Mouse (Mus musculus) spleen, postnatal 14 days (tissue): ENCODE measurements around the gene Gm10642.
A peak's percentile ranks its signal among the peaks of the same experiment; 100 is the strongest.

Source experiments
- DNase-seq, 2 experiments: peaks; one replicate each; pipeline ENCODE4 v3.0.0; 2021 to 2022; ENCODE audit warnings: low spot score in 2 of 2

The Gm10642 gene

GRCm38 (mm10) chr9:70671772-70672579 lies 15.9 kb downstream of the Gm10642 start:
- no peak for DNase-seq

- no peak for DNase-seq
Measured at GRCm38 (mm10) chr9:70673656-70674055, 17.6 kb downstream of the Gm10642 start.

GRCm38 (mm10) chr9:70675117-70675516 lies 19.1 kb downstream of the Gm10642 start:
- DNase-seq, result no peak

GRCm38 (mm10) chr9:70675961-70676360 lies 19.9 kb downstream of the Gm10642 start:
- no peak for DNase-seq

- peak; percentile 99 for DNase-seq
Measured at GRCm38 (mm10) chr9:70678682-70679131, 22.7 kb downstream of the Gm10642 start, which contains the start of gene Adam10. Gene Adam10 (plus strand): TSS chr9:70678997.

DNA sequence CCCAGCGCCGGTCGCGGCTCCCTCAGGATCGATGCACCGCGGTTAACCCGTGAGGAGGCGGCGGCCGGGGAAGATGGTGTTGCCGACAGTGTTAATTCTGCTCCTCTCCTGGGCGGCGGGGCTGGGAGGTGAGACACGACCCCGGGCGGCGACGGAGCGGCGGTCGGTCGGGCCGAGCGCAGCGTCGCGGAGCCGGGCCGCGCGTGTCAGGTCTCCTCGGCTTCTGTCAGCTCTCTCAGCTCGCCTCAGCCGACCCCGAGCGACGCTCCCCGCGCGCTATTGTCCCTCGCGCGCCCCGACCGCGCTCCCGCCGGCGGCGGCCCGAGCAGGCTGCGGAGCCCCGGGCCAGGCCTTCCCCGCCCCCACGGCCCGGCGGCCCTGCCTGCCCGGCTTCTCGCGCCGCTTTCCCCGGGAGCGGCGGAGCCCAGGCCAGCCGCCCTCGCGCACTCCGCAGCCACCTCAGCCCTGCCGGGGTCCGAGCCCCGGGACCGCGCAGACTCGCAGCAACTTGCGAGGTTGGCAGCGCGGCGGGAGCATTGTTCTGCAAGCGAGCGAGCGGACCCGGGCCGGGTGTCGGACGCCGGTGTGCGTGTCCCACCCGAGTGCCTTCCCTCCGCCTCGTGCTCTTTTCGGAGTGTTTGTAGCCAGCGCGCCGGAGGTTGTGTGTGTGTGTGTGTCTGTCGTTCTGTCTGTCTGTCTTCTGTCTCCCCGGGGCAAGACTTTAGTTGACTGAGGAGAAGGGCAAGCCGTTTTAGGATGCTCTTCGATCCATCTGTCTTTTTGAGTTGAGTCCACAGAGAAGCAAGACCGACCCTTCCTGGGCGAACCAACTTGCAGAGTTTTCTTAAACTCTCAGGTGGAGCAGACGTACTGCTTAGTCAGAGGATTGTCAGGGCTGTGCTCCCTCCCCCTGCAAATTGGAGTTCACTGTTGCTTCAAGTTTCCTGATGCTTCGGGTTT lies 23.4 kb downstream of the Gm10642 start:
- peak; percentile 30 to 49 for DNase-seq

DNA sequence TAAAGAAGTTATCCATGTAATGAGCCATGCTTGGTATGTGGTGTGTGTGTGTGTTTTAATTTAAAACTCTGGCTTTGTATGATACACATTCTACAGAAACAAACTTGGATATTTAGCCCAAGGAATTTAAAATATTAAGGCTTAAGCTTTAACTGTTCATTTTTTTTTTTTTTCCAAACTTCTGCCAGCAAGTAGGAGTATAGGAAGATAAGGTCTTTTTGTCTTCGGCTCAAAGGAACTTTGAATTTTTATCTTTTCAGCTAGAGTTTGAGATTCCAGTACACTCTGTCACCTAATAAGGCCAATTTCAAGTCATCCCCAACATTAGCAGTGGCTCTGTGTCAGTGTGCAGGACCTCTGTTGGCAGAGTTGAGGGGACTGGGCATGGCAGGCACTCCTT lies 26.2 kb downstream of the Gm10642 start:
- DNase-seq, result no peak

DNA sequence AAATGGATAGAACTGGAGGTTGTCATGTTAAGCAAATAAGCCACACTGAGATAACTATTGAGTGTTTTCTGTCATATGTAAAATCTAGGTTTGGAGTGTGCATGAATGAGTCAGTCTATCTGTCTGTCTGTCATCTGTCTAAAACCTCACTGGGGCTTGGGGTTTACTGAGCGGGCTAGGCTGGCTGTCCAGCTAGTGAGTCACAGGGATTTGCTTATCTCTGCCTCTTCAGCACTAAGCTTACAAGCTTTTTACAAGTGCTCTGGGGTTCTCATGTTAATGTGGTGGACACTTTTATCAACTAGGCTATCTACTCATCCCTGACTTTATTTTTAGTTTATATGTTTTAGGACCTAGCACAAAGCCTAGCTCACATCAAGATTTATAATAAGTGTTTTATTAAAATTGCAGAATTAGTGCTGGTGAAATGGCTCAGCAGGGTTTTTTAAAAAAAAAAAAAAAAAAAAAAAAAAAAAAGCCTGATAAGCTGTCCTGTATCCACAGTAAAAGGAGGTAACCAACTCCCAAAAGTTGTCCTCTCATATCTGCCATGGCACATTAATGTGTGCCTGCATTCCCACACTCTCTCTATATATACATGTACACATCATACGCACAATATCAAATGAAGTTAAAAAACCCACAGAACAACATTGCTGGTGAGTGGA lies 32.4 kb downstream of the Gm10642 start:
- DNase-seq, result no peak

GRCm38 (mm10) chr9:70689926-70690325 lies 33.9 kb downstream of the Gm10642 start:
- no peak for DNase-seq

DNA sequence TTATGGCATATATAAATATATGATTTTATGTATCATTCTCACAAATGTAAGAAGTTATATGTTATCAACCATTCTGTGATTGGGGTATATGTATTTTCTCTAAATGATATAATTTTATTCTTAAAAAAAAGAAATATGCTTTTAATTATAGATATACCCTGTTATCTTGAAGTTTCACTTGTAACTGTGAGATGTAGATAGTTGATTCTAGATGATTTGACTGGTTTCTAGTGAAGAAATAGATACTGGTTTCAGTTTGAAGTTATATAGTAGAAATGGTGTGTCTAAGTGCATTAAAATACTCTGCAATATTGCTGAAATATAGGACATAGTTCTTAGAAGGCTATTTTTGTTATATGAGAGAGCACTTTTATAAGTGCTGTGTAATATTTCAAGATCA lies 34.5 kb downstream of the Gm10642 start:
- no peak for DNase-seq

DNA sequence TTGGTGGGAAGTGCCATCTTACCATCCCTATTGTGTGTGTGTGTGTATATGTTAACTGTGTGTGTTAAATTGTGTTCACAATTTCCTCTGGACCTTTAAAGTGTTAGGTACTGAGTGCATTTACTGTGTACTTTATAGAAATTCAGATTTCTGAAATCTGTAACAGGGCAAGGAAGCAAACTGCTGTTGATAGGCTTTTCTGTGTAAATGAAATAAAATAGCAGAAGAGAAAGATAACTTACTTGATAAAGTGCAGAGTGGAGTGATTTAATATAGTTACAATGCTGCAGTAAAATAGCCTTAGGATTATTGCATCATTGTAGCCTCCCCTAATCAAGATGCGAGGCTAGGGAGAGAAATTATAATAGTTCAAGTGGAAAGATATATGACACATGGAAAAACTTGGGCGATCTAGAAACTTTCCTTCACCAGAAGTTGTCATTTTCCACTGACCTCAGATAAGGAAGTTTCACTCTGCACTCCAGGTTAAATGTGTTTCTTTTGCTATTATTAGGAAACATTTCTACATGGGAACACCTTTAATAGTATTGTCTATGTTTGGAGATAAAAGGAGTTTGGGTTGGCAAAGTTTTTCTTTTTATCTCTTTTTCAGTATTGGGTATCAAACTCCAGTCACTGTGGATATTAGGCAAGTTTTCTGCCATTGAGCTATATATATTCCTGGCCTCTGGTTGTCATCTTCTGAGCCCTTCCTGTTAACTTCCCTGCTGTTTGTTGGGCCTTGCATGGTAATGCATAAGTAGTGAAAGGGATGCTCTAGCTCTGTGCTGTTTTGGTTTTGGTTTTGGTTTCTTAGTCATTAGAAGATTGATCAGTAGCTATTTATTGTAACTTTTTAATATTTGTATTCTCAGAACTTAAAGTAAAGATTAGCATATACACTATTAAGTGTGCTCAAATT lies 36.0 kb downstream of the Gm10642 start:
- DNase-seq, result no peak

- DNase-seq, result no peak
Measured at GRCm38 (mm10) chr9:70695723-70696122, 39.7 kb downstream of the Gm10642 start.

DNA sequence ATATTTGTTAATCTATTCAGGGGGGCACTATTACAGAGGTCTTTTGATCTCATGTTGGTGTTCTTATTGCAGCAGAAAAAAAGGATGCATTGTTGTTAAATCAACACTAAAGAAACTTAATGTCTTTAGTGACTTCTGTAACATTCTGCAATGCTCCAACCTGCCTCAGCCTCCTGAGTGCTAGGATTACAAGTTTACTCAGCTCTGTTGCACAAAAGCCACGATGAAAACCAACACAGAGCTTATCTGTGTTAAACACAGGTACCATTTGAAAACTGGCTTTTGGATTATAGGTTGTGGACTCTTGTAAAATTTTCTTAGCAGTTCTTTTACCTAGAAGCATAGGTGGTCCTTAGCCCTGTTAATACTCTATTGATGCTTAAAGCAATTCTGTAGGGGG lies 42.0 kb downstream of the Gm10642 start:
- no peak for DNase-seq

DNA sequence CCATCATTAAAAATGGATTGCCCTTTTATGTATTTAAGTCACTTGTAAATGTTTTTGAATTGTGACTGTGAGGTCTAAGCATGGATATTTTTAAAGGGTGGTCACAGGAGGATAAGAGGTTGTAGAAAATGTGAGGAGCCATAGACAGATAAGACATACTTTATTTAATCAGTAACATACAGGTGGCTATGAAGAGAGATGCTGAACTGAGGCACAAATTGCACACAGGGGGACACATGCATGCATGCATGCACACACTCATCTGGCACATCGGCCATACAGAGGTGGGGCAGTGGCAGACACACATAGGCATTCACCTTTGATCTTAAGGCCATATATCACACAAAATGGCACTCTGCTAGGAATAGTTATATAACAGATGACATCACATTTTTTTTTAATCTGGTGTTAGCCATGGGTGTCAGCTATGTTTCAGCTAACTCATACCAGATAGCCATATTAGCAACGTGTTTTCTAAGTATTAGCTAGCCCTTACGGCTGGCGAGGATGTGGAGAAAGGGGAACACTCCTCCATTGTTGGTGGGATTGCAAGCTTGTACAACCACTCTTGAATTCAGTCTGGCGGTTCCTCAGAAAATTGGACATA lies 47.6 kb downstream of the Gm10642 start:
- no peak for DNase-seq

GRCm38 (mm10) chr9:70706444-70706843 lies 50.4 kb downstream of the Gm10642 start:
- no peak for DNase-seq
